Mouse (Mus musculus) C3H10T1/2 (cell line): ENCODE data around the gene Ahctf1. TPM values are rescaled to one million over a fixed set of nuclear protein-coding genes. Genes with fewer than 3 reads are reported as not detected.

Experiments used
- polyA plus RNA-seq, 2 experiments: library from polyadenylated mRNA; unstranded; fragments of >200 nt; fragmentation: generic; extraction: Trizol; gene quantifications; one replicate each; pipeline ENCODE4 v1.2.1; 2012; ENCODE audit warnings: missing spikeins in 2 of 2

Gene Ahctf1
- 1 to 10 TPM in 1 of 2 experiments, under 1 TPM in 1; 0.90 to 6.5 TPM for polyA plus RNA-seq

GRCm38 (mm10) chr1:179803513-179804139, at the start of gene Ahctf1:
TSS of gene Ahctf1 (minus strand) at chr1:179803680.

GRCm38 (mm10) chr1:179802610-179803512, 619 bp downstream of the Ahctf1 start, which contains the start of gene Gm10518:
TSS of gene Gm10518 (plus strand) at chr1:179803376.

GRCm38 (mm10) chr1:179745171-179745570, 58.3 kb downstream of the Ahctf1 start, which contains the start of gene Kif28:
TSS of gene Kif28 (minus strand) at chr1:179745271.

Other genes starting within 250 kb of the Ahctf1 start
- 10 to 100 TPM in 1 of 2 experiments, 1 to 10 TPM in 1; 2.9 to 19.2 TPM for gene Sccpdh, start 135.5 kb downstream of the Ahctf1 start, polyA plus RNA-seq
- not detected for gene Kif28, start 58.4 kb downstream of the Ahctf1 start, polyA plus RNA-seq
- under 1 TPM in 1 of 2 experiments, not detected in 1; 0.02 TPM for gene Gm10518, start 304 bp downstream of the Ahctf1 start, polyA plus RNA-seq
- gene Cdc42bpa, start 156.8 kb upstream of the Ahctf1 start, polyA plus RNA-seq, result 10 to 100 TPM in 1 of 2 experiments, under 1 TPM in 1; 0.56 to 10.3 TPM